Mouse (Mus musculus) heart, postnatal 0 days (tissue): ENCODE measurements around the gene H2afy. TPM values are rescaled to one million over a fixed set of nuclear protein-coding genes. Genes with fewer than 3 reads are reported as not detected.

ENCODE experiments used
- ATAC-seq: fragments of 200-750 bp; cut with Nextera tagmentation; 2 replicates; pipeline ENCODE4 v1.8.0; 2017; ENCODE audit warnings: low read depth, moderate number of reproducible peaks, moderate library complexity; ENCODE audit not compliant: insufficient read depth
- DNase-seq: peaks from one replicate; pipeline ENCODE4 v3.0.0-alpha.2; 2016; ENCODE audit warnings: low spot score
- H3K27ac ChIP-seq: fragments of 300-500 bp; sonication (generic); 2 replicates; pipeline ENCODE4 v1.5.1; 2014; ENCODE audit warnings: low read depth, mild to moderate bottlenecking
- H3K27me3 ChIP-seq: fragments of 300-500 bp; sonication (generic); 2 replicates; pipeline ENCODE4 v1.6.1; 2014; ENCODE audit warnings: low read length, mixed read lengths; ENCODE audit not compliant: control insufficient read depth, insufficient read depth
- H3K36me3 ChIP-seq: fragments of 300-500 bp; sonication (generic); replicated peaks from 2 replicates; pipeline ENCODE4 v1.6.1; 2014; ENCODE audit warnings: low read length, mixed read lengths; ENCODE audit not compliant: control insufficient read depth, insufficient read depth
- H3K4me1 ChIP-seq: fragments of 300-500 bp; sonication (generic); 2 replicates; pipeline ENCODE4 v1.6.1; 2014; ENCODE audit warnings: antibody characterized with exemption; ENCODE audit not compliant: control insufficient read depth, insufficient read depth
- H3K4me2 ChIP-seq: fragments of 300-500 bp; sonication (generic); 2 replicates; pipeline ENCODE4 v1.6.1; 2014; ENCODE audit warnings: low read depth, mild to moderate bottlenecking, low read length, moderate library complexity
- H3K4me3 ChIP-seq: fragments of 300-500 bp; sonication (generic); 2 replicates; pipeline ENCODE4 v1.5.1; 2014; ENCODE audit warnings: low read depth, low read length
- H3K9ac ChIP-seq: fragments of 300-500 bp; sonication (generic); replicated peaks from 2 replicates; pipeline ENCODE4 v1.6.1; 2014; ENCODE audit warnings: low read depth, low read length, mixed read lengths
- H3K9me3 ChIP-seq: fragments of 300-500 bp; sonication (generic); replicated peaks from 2 replicates; pipeline ENCODE4 v1.6.1; 2016; ENCODE audit warnings: low read length; ENCODE audit not compliant: control insufficient read depth
- CTCF ChIP-seq: IDR thresholded peaks from 2 replicates; pipeline ENCODE4 v1.5.1; 2016; ENCODE audit warnings: antibody characterized with exemption, control low read depth, low read depth
- EP300 ChIP-seq: IDR thresholded peaks from 2 replicates; pipeline ENCODE4 v1.6.1; 2016; ENCODE audit warnings: antibody characterized with exemption, low read depth
- WGBS: fragments of 180-500 bp; shearing (Covaris S2); extraction: QIAGEN DNeasy Blood & Tissue Kit; methylation state at CpG from one replicate; pipeline ENCODE4 v1.1.7; 2014; 5-methylcytosine and 5-hydroxymethylcytosine counted together
- polyA plus RNA-seq: library from polyadenylated mRNA; unstranded; fragments of >200 nt; fragmentation: Nextera tagmentation; extraction: Ambion mirVana; gene quantifications from 2 replicates; pipeline ENCODE4 v1.2.1, GENCODE M21; 2015
- total RNA-seq: library from RNA; depleted of rRNA; stranded (reverse); fragments of >200 nt; gene quantifications from 2 replicates; pipeline ENCODE4 v1.2.3, GENCODE M21; 2014; ENCODE audit warnings: low replicate concordance

Gene H2afy
- total and polyA plus RNA-seq, 2 experiments from 2014 or later, result 45.0 to 61.7 TPM

- ATAC-seq (no peak), DNase-seq (no peak)
- no peak overlapping the region for H3K4me2 ChIP-seq
- TF ChIP-seq EP300 (no peak), CTCF (no peak)
- no peak overlapping the region for H3K27ac ChIP-seq
- no peak overlapping the region for H3K4me3 ChIP-seq
- no peaks in the 10 kb centered on the region for H3K9me3 ChIP-seq
- H3K36me3 ChIP-seq, result peaks cover 92% of the 10 kb centered on the region
- H3K27me3 ChIP-seq, result no peaks in the 10 kb centered on the region
- H3K9ac ChIP-seq, result no peak overlapping the region
- no peaks in the 10 kb centered on the region for H3K4me1 ChIP-seq
- WGBS, result 73% methylated on average over 17 of the region's 17 CpGs
Measured at GRCm38 (mm10) chr13:56078724-56079262, 57.4 kb downstream of the H2afy start.

- ATAC-seq (peak; percentile 13; the same call in 1 of the 2 replicates), DNase-seq (no peak)
- 88% methylated on average over 8 of the region's 8 CpGs for WGBS
- Histone ChIP-seq H3K4me2 (no peak overlapping the region), H3K9ac (no peak overlapping the region), H3K4me3 (no peak overlapping the region), H3K27ac (no peak overlapping the region), H3K36me3 (peaks cover 87% of the 10 kb centered on the region), H3K4me1 (no peaks in the 10 kb centered on the region), H3K27me3 (no peaks in the 10 kb centered on the region), H3K9me3 (no peaks in the 10 kb centered on the region)
- no peak for TF ChIP-seq EP300
- TF ChIP-seq CTCF, result no peak
Measured at GRCm38 (mm10) chr13:56075930-56076329, 60.2 kb downstream of the H2afy start.

- WGBS, result 76% methylated on average over 5 of the region's 5 CpGs
- Histone ChIP-seq H3K4me1 (no peaks in the 10 kb centered on the region), H3K9ac (no peak overlapping the region), H3K4me2 (no peak overlapping the region), H3K36me3 (peaks cover 63% of the 10 kb centered on the region), H3K9me3 (no peaks in the 10 kb centered on the region), H3K4me3 (no peak overlapping the region), H3K27ac (no peak overlapping the region), H3K27me3 (no peaks in the 10 kb centered on the region)
- DNase-seq (no peak), ATAC-seq (no peak)
- no peak for TF ChIP-seq EP300
Measured at GRCm38 (mm10) chr13:56073186-56073585, 63.0 kb downstream of the H2afy start.

GRCm38 (mm10) chr13:56072268-56072607 lies 63.9 kb downstream of the H2afy start:
- no peak overlapping the region for H3K27ac ChIP-seq
- no peak overlapping the region for H3K9ac ChIP-seq
- H3K36me3 ChIP-seq, result peaks cover 53% of the 10 kb centered on the region
- no peaks in the 10 kb centered on the region for H3K9me3 ChIP-seq
- ATAC-seq, result 0 out of 2 replicates have a peak, but pooled peaks have one; percentile 21
- TF ChIP-seq CTCF (peak; percentile 45), EP300 (no peak)
- H3K27me3 ChIP-seq, result no peaks in the 10 kb centered on the region
- no peaks in the 10 kb centered on the region for H3K4me1 ChIP-seq
- peak; percentile 32 for DNase-seq
- no peak overlapping the region for H3K4me3 ChIP-seq
- no peak overlapping the region for H3K4me2 ChIP-seq
- WGBS, result 39% methylated on average over 4 of the region's 4 CpGs

DNA sequence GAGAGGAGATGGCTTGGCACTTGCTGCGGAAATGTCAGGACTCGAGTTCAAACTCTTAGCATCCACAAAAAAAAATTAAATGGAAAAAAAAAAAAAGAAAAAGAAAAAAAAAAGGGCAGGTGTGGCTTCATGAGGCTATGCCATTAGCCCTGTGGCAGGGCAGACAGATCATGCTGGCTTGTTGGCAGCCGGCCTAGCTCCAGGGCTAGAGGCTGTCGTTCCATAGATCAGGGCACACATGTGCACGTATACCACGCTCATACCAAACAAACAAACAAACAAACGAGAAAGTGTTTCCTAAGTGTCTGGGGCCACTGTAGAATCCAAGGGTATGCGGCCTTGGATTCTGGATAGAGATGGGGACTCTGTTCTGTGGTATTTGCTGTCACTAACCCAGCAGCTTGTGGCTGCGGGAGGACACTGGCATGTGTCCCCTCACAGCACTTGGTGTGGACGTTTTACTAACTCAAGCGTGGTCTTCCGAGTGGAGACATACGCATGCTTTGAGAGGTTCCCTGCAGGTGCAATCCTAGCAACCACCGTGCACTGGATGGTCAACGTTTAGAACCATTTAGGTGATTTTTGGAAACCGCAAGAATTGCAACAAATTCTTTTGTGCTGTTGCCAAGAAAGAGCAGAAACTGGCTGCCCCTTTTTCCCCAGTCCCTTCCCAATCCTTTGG lies 64.4 kb downstream of the H2afy start:
- Histone ChIP-seq H3K36me3 (peaks cover 48% of the 10 kb centered on the region), H3K4me2 (no peak overlapping the region), H3K4me1 (no peaks in the 10 kb centered on the region), H3K27ac (no peak overlapping the region), H3K27me3 (no peaks in the 10 kb centered on the region), H3K9me3 (no peaks in the 10 kb centered on the region), H3K9ac (no peak overlapping the region), H3K4me3 (no peak overlapping the region)
- DNase-seq (no peak), ATAC-seq (no peak)
- TF ChIP-seq EP300 (no peak), CTCF (no peak)
- WGBS, result 70% methylated on average over 16 of the region's 16 CpGs

- no peaks in the 10 kb centered on the region for H3K27me3 ChIP-seq
- H3K36me3 ChIP-seq, result peaks cover 32% of the 10 kb centered on the region; the same call in 1 of the 2 replicates
- ATAC-seq (no peak), DNase-seq (no peak)
- no peak for TF ChIP-seq EP300
- no peak overlapping the region for H3K27ac ChIP-seq
- 74% methylated on average over 6 of the region's 6 CpGs for WGBS
- H3K9ac ChIP-seq, result no peak overlapping the region
- H3K9me3 ChIP-seq, result no peaks in the 10 kb centered on the region
- H3K4me1 ChIP-seq, result no peaks in the 10 kb centered on the region
- no peak overlapping the region for H3K4me2 ChIP-seq
- no peak overlapping the region for H3K4me3 ChIP-seq
Measured at GRCm38 (mm10) chr13:56069643-56070042, 66.5 kb downstream of the H2afy start.
